Mouse (Mus musculus): ENCODE results near the gene Ccdc30. TPM values are rescaled to one million over a fixed set of nuclear protein-coding genes. Genes with fewer than 3 reads are reported as not detected.
"Not testable (repeated sequence)": the region's sequence is repeated elsewhere in the genome, so short reads cannot be mapped to it uniquely, and the experiment has no call there.

Gene Ccdc30
- polyA plus RNA-seq, 1 experiment: 206 TPM

DNA sequence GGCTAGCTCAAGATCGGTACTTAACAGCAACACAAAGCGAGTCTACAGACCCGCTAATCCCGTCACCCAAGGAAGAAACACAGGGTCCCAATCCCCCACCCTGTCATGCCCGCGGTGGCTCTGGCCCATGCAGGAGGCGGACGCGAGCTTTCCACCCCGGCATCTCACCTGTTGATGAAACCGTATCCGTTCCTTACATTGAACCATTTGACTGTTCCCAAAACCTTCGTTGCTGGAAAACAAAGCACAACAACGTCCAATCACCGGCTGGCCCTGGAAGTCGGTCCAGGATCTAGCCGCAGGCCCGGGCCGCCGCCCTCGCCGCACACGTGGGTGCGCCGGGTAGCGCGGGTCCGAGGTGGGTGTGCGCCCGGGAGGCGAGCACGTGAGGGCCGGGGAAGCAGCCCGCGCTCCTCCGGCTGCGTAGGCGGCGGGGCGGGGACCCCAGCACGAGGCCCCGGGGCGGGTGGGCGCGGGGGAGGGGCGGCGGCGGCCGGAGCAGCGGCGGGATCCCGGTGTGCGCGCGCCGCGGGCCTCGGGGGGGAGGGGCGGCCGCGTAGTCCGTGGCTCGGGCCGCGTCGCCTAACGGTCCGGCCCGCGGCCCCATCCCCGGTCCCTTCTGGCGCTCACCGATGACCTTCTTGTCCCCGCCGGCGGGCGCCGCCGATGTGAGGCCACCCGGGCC, 121.6 kb downstream of the Ccdc30 start:
- TF ChIP-seq POLR2A (IDR thresholded peaks at IDR 0.05; ENCODE audit: control insufficient read depth, low read depth, low read length) (0 out of 2 replicates have a peak, but pooled peaks have one; percentile 9), CTCF (IDR thresholded peaks at IDR 0.05; ENCODE audit: control insufficient read depth, insufficient read depth, insufficient replicate concordance, low read depth, low read length) (no peak)
- Histone ChIP-seq H3K36me3 (ENCODE audit: control insufficient read depth, insufficient read depth, low read length) (peaks cover 1% of the 10 kb centered on the region; the same call in 1 of the 2 replicates), H3K27ac (ENCODE audit: control insufficient read depth, insufficient read depth, low read depth, low read length) (peak overlapping the region; percentile 89), H3K27me3 (ENCODE audit: control insufficient read depth, insufficient read depth, low read length) (no peaks in the 10 kb centered on the region), H3K4me3 (ENCODE audit: control insufficient read depth, low read depth, low read length) (peak overlapping the region; percentile 95), H3K4me1 (ENCODE audit: control insufficient read depth, insufficient read depth, low read length) (peaks cover 12% of the 10 kb centered on the region)

DNA sequence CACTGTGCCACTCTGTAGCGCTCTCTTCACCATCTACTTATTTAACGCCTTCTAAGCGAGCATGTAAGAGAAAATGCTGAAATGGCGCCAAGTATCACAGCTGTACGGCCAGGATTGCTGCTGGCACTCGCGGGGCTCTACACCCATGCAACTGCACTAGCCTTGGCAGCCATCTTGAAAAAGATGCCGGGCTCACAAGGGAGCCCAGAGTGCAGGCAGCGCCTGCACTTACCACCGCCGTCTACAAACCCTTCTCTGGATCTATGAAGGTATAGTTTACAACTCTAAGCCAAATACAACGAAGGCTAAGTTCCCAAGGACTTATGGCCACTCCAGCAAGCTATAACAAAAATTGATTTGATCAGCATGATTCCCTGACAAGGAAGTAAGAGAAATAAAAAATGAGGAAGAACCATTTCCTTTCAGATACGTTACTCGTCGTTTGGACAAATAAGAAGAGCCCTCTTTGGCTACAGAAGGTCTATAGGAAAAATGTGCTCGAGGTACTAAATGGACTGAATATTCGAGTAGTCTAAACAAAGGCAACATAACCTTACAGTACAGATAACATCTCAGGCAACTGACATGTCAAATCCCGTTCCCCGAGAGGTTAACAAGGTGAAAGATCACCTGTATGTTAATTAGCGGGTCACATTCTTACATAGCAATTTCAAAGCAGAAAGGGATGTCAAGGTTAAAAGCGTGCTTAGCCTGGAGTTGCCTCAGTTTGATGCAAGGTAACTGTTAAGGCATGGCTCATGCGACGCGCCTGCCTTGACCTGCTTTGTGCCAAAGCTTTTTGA, 122.3 kb downstream of the Ccdc30 start:
- Histone ChIP-seq H3K27me3 (ENCODE audit: control insufficient read depth, insufficient read depth, low read length) (no peaks in the 10 kb centered on the region), H3K4me3 (ENCODE audit: control insufficient read depth, low read depth, low read length) (peak overlapping the region; percentile 95), H3K27ac (ENCODE audit: control insufficient read depth, insufficient read depth, low read depth, low read length) (peak overlapping the region; percentile 22), H3K4me1 (ENCODE audit: control insufficient read depth, insufficient read depth, low read length) (peaks cover 12% of the 10 kb centered on the region), H3K36me3 (ENCODE audit: control insufficient read depth, insufficient read depth, low read length) (peaks cover 1% of the 10 kb centered on the region; the same call in 1 of the 2 replicates)
- TF ChIP-seq CTCF (IDR thresholded peaks at IDR 0.05; ENCODE audit: control insufficient read depth, insufficient read depth, insufficient replicate concordance, low read depth, low read length): no peak
- TF ChIP-seq POLR2A (IDR thresholded peaks at IDR 0.05; ENCODE audit: control insufficient read depth, low read depth, low read length): no peak

DNA sequence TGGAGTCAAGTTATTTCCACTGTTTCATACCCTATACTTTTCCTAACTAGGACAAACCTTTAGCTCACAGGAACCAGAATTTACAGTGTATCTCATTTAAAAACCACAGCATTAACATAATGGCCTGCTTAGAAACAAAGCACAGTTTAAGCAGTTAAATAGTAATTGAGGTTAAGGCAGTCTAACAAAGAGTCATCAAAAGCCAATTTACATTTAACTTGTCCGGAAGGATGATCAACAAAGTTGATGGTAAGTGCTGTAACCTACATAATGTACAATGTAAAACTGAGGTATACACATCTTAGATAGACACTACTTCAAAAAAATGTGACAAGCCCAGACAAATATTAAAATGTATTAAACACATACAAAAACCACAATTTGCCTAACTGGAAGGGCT, 123.4 kb downstream of the Ccdc30 start:
- Histone ChIP-seq H3K36me3 (ENCODE audit: control insufficient read depth, insufficient read depth, low read length) (peaks cover 1% of the 10 kb centered on the region; the same call in 1 of the 2 replicates), H3K4me3 (ENCODE audit: control insufficient read depth, low read depth, low read length) (no peak overlapping the region), H3K27ac (ENCODE audit: control insufficient read depth, insufficient read depth, low read depth, low read length) (no peak overlapping the region; the same call in 1 of the 2 replicates), H3K27me3 (ENCODE audit: control insufficient read depth, insufficient read depth, low read length) (no peaks in the 10 kb centered on the region), H3K4me1 (ENCODE audit: control insufficient read depth, insufficient read depth, low read length) (peaks cover 12% of the 10 kb centered on the region)
- TF ChIP-seq CTCF (IDR thresholded peaks at IDR 0.05; ENCODE audit: control insufficient read depth, insufficient read depth, insufficient replicate concordance, low read depth, low read length) (no peak), POLR2A (IDR thresholded peaks at IDR 0.05; ENCODE audit: control insufficient read depth, low read depth, low read length) (no peak)

DNA sequence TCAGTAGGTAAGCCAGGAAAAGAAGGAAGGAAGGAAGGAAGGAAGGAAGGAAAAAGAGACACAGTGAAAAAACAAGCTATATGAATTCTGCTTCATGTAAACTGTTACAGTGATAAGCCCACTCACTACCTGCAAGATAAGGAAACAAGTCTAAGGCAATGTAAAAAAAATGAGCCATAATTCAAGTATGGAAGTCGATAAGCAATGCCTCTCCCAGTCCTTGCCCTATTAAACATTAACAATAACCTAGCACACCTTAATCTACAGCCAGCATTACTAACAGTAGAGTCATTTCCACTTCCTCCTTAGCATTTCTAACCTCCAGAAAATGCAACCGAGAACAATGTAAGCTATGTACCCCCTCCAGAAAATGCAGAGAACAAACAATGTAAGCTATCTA, 130.0 kb downstream of the Ccdc30 start:
- no peaks in the 10 kb centered on the region for H3K27me3 ChIP-seq (ENCODE audit: control insufficient read depth, insufficient read depth, low read length)
- no peaks in the 10 kb centered on the region for H3K4me1 ChIP-seq (ENCODE audit: control insufficient read depth, insufficient read depth, low read length)
- no peak overlapping the region for H3K27ac ChIP-seq (ENCODE audit: control insufficient read depth, insufficient read depth, low read depth, low read length)
- H3K4me3 ChIP-seq (ENCODE audit: control insufficient read depth, low read depth, low read length): no peak overlapping the region
- TF ChIP-seq CTCF (IDR thresholded peaks at IDR 0.05; ENCODE audit: control insufficient read depth, insufficient read depth, insufficient replicate concordance, low read depth, low read length): no peak
- no peak for TF ChIP-seq POLR2A (IDR thresholded peaks at IDR 0.05; ENCODE audit: control insufficient read depth, low read depth, low read length)
- peaks cover 3% of the 10 kb centered on the region for H3K36me3 ChIP-seq (ENCODE audit: control insufficient read depth, insufficient read depth, low read length)

DNA sequence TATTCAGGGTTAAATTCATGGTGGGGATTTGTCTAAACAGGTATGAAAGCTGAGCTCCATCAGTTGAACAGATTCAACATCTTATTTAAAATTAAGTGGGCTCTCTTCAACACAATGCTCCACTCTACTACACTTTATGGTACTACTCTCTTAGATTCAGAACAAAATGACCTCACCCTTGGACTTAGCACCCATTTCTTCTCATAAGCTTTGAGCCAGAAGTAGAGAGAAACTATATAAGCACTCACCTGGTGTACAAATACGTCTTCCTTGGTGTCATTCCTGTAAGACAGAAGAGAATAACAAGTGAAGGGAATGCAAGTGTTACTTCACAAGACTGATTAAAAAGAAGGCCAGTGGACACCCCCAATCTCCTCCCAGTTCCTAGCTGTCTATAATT, 130.5 kb downstream of the Ccdc30 start:
- no peaks in the 10 kb centered on the region for H3K27me3 ChIP-seq (ENCODE audit: control insufficient read depth, insufficient read depth, low read length)
- TF ChIP-seq CTCF (IDR thresholded peaks at IDR 0.05; ENCODE audit: control insufficient read depth, insufficient read depth, insufficient replicate concordance, low read depth, low read length) (no peak), POLR2A (IDR thresholded peaks at IDR 0.05; ENCODE audit: control insufficient read depth, low read depth, low read length) (no peak)
- H3K4me1 ChIP-seq (ENCODE audit: control insufficient read depth, insufficient read depth, low read length): no peaks in the 10 kb centered on the region
- no peak overlapping the region for H3K27ac ChIP-seq (ENCODE audit: control insufficient read depth, insufficient read depth, low read depth, low read length)
- H3K4me3 ChIP-seq (ENCODE audit: control insufficient read depth, low read depth, low read length): no peak overlapping the region
- H3K36me3 ChIP-seq (ENCODE audit: control insufficient read depth, insufficient read depth, low read length): peaks cover 3% of the 10 kb centered on the region

DNA sequence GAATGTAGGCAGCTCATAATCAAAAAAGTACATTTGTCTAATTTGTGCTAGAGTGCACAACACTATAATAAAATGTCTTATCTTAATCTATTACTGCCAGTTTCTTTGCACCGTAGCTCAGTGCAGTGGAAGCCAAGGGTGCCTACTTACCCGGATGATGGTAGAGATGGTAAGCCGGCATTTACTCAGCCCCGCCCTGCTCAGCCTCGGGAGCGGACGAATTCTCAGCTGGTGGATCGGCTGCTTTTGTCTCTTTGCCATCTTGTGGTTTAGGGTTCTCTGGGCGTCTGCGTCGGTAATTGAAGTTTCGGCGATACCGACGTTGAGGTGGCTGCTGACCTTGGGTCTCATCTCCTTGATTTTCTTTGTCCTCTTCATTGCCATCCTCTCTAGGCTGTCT, 136.5 kb downstream of the Ccdc30 start:
- H3K36me3 ChIP-seq (ENCODE audit: control insufficient read depth, insufficient read depth, low read length); H3K4me3 ChIP-seq (ENCODE audit: control insufficient read depth, low read depth, low read length); H3K4me1 ChIP-seq (ENCODE audit: control insufficient read depth, insufficient read depth, low read length); H3K27me3 ChIP-seq (ENCODE audit: control insufficient read depth, insufficient read depth, low read length); H3K27ac ChIP-seq (ENCODE audit: control insufficient read depth, insufficient read depth, low read depth, low read length): not testable (repeated sequence)

DNA sequence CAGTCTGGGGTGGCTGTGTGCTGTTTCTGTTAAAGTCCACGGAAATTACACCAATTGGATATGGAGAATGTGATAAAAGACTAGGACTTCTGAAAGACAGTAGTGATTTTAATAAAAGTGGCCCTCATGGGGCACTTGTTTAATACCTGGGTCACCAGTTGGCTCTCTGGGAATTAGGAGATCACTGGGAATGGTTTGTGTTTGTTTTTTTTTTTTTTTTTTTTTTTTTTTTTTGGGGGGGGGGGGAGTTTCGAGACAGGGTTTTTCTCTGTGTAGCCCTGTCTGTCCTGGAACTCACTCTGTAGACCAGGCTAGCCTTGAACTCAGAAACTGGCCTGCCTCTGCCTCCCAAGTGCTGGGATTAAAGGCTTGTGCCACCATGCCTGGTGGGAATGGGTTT, 139.6 kb downstream of the Ccdc30 start:
- H3K36me3 ChIP-seq (ENCODE audit: control insufficient read depth, insufficient read depth, low read length): peaks cover 3% of the 10 kb centered on the region
- TF ChIP-seq CTCF (IDR thresholded peaks at IDR 0.05; ENCODE audit: control insufficient read depth, insufficient read depth, insufficient replicate concordance, low read depth, low read length): no peak
- TF ChIP-seq POLR2A (IDR thresholded peaks at IDR 0.05; ENCODE audit: control insufficient read depth, low read depth, low read length): no peak
- H3K27me3 ChIP-seq (ENCODE audit: control insufficient read depth, insufficient read depth, low read length): no peaks in the 10 kb centered on the region
- no peak overlapping the region for H3K4me3 ChIP-seq (ENCODE audit: control insufficient read depth, low read depth, low read length)
- H3K27ac ChIP-seq (ENCODE audit: control insufficient read depth, insufficient read depth, low read depth, low read length): no peak overlapping the region
- no peaks in the 10 kb centered on the region for H3K4me1 ChIP-seq (ENCODE audit: control insufficient read depth, insufficient read depth, low read length)
